Mouse (Mus musculus): ENCODE results near the gene Entpd7. TPM values are rescaled to one million over a fixed set of nuclear protein-coding genes. Genes with fewer than 3 reads are reported as not detected.

Entpd7 gene
- polyA plus RNA-seq, 1 experiment: 6.5 TPM

DNA sequence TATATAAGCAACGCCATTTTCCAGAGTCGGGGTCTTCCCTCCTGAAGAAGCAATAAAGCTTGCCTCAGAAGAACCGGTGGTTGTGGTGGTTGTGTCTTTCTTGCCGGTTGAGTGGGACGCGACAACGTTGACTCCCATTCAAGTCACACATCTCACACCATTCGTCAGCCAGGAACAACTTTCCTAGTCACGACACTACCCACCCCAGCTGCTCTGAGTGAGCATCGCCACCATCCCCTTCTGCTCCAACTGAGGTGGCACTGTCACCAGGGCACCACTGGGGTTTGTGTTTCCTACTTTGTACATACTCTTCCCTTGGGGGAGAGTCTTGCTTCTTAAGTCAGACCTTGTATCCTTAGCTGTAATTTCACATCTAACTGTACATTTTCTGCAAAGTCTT, 48.9 kb downstream of the Entpd7 start:
- no peak for TF ChIP-seq CTCF (conservative IDR thresholded peaks at IDR 0.05; ENCODE audit: insufficient read depth, insufficient read length, low read depth, low read length)
- TF ChIP-seq POLR2A (IDR thresholded peaks at IDR 0.05; ENCODE audit: low read depth, low read length): no peak

DNA sequence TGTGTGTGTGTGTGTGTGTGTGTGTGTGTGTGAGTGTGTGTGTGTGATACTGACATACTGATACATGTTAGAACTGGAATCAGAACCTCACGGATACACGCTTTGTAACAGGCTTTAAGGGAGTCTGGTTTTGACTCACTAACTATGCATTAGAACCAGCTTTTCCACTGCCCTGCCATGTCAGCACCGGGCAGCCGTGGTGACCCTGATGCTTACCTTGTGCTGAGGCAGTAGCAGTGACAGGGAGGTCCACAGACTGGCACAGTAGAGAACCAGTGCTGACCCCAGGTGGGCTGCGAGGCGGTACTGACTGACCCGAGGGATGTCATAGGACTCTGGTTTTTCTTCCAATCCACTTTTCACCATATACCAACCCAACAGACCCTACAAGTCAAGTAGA, 53.9 kb downstream of the Entpd7 start:
- DNase-seq: no peak
- 94% methylated on average over 7 of the region's 7 CpGs for WGBS
- Histone ChIP-seq H3K4me3 (ENCODE audit: insufficient read depth, low read depth, low read length) (no peak overlapping the region), H3K27me3 (replicated peaks; ENCODE audit: control insufficient read depth, insufficient read depth, low read length) (no peaks in the 10 kb centered on the region), H3K36me3 (ENCODE audit: control insufficient read depth, insufficient read depth, low read length) (no peaks in the 10 kb centered on the region; the same call in none of the 2 replicates), H3K27ac (ENCODE audit: insufficient read depth, low read depth, low read length) (no peak overlapping the region), H3K4me1 (ENCODE audit: control insufficient read depth, insufficient read depth, low read length) (no peaks in the 10 kb centered on the region)
- TF ChIP-seq CTCF (conservative IDR thresholded peaks at IDR 0.05; ENCODE audit: insufficient read depth, insufficient read length, low read depth, low read length): no peak
- no peak for TF ChIP-seq POLR2A (IDR thresholded peaks at IDR 0.05; ENCODE audit: low read depth, low read length)

More for the DNA sequence above, 48.9 kb downstream of the Entpd7 start:
- Histone ChIP-seq H3K27ac (ENCODE audit: insufficient read depth, low read depth, low read length) (no peak overlapping the region), H3K4me3 (ENCODE audit: insufficient read depth, low read depth, low read length) (no peak overlapping the region), H3K27me3 (replicated peaks; ENCODE audit: control insufficient read depth, insufficient read depth, low read length) (no peaks in the 10 kb centered on the region), H3K4me1 (ENCODE audit: control insufficient read depth, insufficient read depth, low read length) (no peaks in the 10 kb centered on the region), H3K36me3 (ENCODE audit: control insufficient read depth, insufficient read depth, low read length) (peaks cover 6% of the 10 kb centered on the region)
- no peak for DNase-seq
- 97% methylated on average over 10 of the region's 10 CpGs for WGBS

DNA sequence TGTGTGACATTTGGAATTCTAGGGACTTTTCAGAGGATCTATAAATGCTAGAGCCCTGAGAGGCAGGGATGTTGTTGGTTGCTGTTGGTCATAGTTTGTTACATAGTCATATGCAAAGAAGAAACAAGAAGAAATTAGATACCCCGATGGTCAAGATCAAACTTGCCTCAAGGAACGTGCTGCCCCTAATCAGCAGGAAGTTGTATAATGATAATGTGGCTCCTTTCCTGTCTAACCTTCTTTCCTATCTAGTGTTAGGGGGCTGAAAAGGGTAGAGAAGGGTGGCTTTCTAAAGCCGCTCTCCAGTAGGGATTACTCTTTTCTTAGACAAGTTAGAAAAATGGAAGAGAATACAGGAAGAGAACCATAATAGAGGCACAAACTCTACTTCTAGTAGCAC, 56.3 kb downstream of the Entpd7 start:
- no peak for TF ChIP-seq POLR2A (IDR thresholded peaks at IDR 0.05; ENCODE audit: low read depth, low read length)
- TF ChIP-seq CTCF (conservative IDR thresholded peaks at IDR 0.05; ENCODE audit: insufficient read depth, insufficient read length, low read depth, low read length): no peak
- DNase-seq: no peak
- WGBS: 89% methylated on average over 3 of the region's 3 CpGs
- no peak overlapping the region for H3K4me3 ChIP-seq (ENCODE audit: insufficient read depth, low read depth, low read length)
- H3K27ac ChIP-seq (ENCODE audit: insufficient read depth, low read depth, low read length): no peak overlapping the region
- no peaks in the 10 kb centered on the region for H3K4me1 ChIP-seq (ENCODE audit: control insufficient read depth, insufficient read depth, low read length)
- H3K36me3 ChIP-seq (ENCODE audit: control insufficient read depth, insufficient read depth, low read length): no peaks in the 10 kb centered on the region; the same call in none of the 2 replicates
- no peaks in the 10 kb centered on the region for H3K27me3 ChIP-seq (replicated peaks; ENCODE audit: control insufficient read depth, insufficient read depth, low read length)

DNA sequence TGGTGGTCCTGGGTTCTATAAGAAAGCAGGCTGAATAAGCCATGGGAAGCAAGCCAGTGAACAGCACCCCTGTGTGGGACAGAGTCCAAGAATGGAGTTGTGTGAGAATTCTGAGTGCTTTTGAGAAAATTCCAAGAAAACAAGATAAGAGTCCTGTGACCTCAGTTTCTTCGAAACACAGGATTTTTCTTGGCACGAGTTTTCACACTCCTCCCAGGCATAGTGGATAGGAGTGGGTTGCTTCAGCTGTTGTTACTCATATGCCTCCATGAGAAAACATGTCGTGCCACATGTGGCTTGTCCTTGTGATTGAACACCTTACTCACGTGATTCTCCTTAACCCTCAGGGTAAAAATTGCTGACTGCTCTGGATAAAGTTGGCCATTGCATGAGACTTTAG, 58.4 kb downstream of the Entpd7 start:
- Histone ChIP-seq H3K27ac (ENCODE audit: insufficient read depth, low read depth, low read length) (no peak overlapping the region), H3K36me3 (ENCODE audit: control insufficient read depth, insufficient read depth, low read length) (no peaks in the 10 kb centered on the region; the same call in none of the 2 replicates), H3K4me3 (ENCODE audit: insufficient read depth, low read depth, low read length) (no peak overlapping the region), H3K27me3 (replicated peaks; ENCODE audit: control insufficient read depth, insufficient read depth, low read length) (no peaks in the 10 kb centered on the region), H3K4me1 (ENCODE audit: control insufficient read depth, insufficient read depth, low read length) (no peaks in the 10 kb centered on the region; the same call in 1 of the 2 replicates)
- peak; percentile 59 for DNase-seq
- no peak for TF ChIP-seq CTCF (conservative IDR thresholded peaks at IDR 0.05; ENCODE audit: insufficient read depth, insufficient read length, low read depth, low read length)
- no peak for TF ChIP-seq POLR2A (IDR thresholded peaks at IDR 0.05; ENCODE audit: low read depth, low read length)
- WGBS: 61% methylated on average over 4 of the region's 4 CpGs

DNA sequence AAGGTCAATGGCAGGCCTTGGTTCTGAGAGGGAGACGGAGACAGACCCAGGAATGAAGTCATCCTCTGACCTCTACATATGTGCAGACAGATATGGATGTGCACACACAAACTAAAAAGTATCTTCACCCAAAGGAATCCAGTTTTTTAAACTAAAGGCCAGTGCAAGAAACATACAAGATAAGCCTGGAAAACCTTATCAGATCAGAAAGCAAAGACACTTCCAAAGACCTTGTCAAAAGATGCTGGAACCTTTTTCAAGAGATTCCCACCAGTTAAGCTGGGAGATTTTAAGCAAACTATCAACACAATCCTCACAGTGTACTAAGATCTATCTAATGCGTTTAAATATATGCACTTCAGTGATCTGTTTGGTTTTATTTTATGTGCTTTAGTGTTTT, 60.5 kb downstream of the Entpd7 start:
- no peak overlapping the region for H3K27ac ChIP-seq (ENCODE audit: insufficient read depth, low read depth, low read length)
- 89% methylated on average over 2 of the region's 2 CpGs for WGBS

DNA sequence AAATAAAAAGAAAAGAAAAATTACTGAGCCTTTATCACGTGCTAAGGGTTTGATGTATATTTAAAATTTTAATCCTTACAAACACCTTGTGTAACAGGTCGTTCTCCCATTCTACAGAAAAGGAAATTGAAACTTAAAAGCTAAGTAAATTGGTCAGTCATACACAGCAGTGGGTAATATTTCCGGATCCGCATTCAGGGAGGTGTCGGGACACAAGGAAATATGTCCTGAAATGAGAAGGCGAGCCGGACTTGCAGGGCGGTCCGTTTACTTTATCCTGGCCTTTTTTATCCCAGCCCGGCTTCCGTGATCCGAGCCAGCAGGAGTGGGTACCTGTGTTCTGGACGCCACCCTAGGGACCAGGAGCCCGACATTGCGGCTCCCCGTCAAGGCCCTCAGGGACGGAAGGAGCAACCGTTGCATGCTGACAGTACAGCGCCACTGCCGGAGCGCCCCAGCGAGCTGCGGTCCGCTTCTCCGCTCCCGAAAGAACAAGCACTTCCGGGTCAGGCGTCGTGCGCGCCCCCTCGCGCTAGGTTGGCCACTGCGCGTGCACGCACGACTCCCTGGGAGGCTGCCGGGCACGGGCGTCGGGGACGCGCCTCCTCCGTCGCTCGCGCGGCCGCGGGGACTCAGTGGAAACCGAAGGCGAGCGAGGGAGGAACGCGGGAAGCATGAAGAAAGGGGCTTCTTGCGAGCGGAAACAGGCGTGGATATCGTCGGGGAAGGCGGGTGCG, 63.2 kb downstream of the Entpd7 start, which contains the start of the genes Cutc and Cox15:
Gene Cutc (plus strand): TSS at position 508 of the 737 bp plus-strand sequence.
Gene Cox15 (minus strand): TSS at position 512 of the 737 bp plus-strand sequence.
- H3K4me3 ChIP-seq (ENCODE audit: insufficient read depth, low read depth, low read length): peak within 1 kb of the TSS; percentile 76
- no peaks in the 10 kb centered on the region for H3K27me3 ChIP-seq (replicated peaks; ENCODE audit: control insufficient read depth, insufficient read depth, low read length)
- no peak for TF ChIP-seq POLR2A (IDR thresholded peaks at IDR 0.05; ENCODE audit: low read depth, low read length)
- 0 out of 2 replicates have a peak, but pooled peaks have one; percentile 16 for TF ChIP-seq CTCF (conservative IDR thresholded peaks at IDR 0.05; ENCODE audit: insufficient read depth, insufficient read length, low read depth, low read length)
- peak within 1 kb of the TSS; percentile 94 for H3K27ac ChIP-seq (ENCODE audit: insufficient read depth, low read depth, low read length)
- peak; percentile 98 for DNase-seq
- H3K36me3 ChIP-seq (ENCODE audit: control insufficient read depth, insufficient read depth, low read length): no peaks in the 10 kb centered on the region; the same call in 1 of the 2 replicates
- WGBS: under 1% methylated on average over 62 of the region's 62 CpGs
- no peaks in the 10 kb centered on the region; the same call in 1 of the 2 replicates for H3K4me1 ChIP-seq (ENCODE audit: control insufficient read depth, insufficient read depth, low read length)

More for the DNA sequence above, 60.5 kb downstream of the Entpd7 start:
- Histone ChIP-seq H3K4me1 (ENCODE audit: control insufficient read depth, insufficient read depth, low read length) (no peaks in the 10 kb centered on the region; the same call in 1 of the 2 replicates), H3K27me3 (replicated peaks; ENCODE audit: control insufficient read depth, insufficient read depth, low read length) (no peaks in the 10 kb centered on the region), H3K36me3 (ENCODE audit: control insufficient read depth, insufficient read depth, low read length) (no peaks in the 10 kb centered on the region; the same call in none of the 2 replicates), H3K4me3 (ENCODE audit: insufficient read depth, low read depth, low read length) (no peak overlapping the region)
- TF ChIP-seq CTCF (conservative IDR thresholded peaks at IDR 0.05; ENCODE audit: insufficient read depth, insufficient read length, low read depth, low read length) (no peak), POLR2A (IDR thresholded peaks at IDR 0.05; ENCODE audit: low read depth, low read length) (no peak)
- DNase-seq: no peak

DNA sequence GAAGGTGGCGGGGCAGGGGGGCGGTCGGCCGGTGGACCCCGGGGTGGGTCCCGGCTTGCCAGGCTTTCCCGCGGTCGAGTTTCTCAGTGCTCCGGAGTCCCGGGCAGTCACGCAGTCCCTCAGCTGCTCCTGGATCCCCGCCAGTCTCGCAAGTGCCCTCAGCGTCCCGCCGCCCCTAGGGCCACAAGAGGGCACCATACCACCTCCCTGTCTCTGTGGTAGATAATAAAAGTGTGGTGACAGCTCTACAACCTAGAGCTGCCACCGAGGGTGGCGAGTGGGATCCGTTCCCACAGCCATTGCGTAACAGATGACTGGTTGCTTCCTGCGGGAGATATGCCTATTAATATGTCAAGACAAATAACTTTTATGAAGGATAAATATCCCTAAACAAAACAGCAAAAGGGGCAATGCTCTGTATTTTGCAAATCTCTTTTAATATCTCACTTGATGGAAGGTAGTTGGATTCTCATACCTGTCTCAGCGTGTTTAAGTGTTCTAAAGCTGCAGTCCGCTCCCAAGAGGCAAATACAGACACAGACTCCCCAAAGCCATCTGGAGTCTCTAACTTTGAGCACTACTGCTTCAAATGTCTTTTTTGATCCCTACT, 63.9 kb downstream of the Entpd7 start:
- Histone ChIP-seq H3K27ac (ENCODE audit: insufficient read depth, low read depth, low read length) (peak overlapping the region; percentile 94), H3K27me3 (replicated peaks; ENCODE audit: control insufficient read depth, insufficient read depth, low read length) (no peaks in the 10 kb centered on the region), H3K4me1 (ENCODE audit: control insufficient read depth, insufficient read depth, low read length) (no peaks in the 10 kb centered on the region; the same call in 1 of the 2 replicates), H3K36me3 (ENCODE audit: control insufficient read depth, insufficient read depth, low read length) (no peaks in the 10 kb centered on the region; the same call in 1 of the 2 replicates), H3K4me3 (ENCODE audit: insufficient read depth, low read depth, low read length) (peak overlapping the region; percentile 76)
- peak; percentile 95 for DNase-seq
- WGBS: under 1% methylated on average over 23 of the region's 24 CpGs
- TF ChIP-seq POLR2A (IDR thresholded peaks at IDR 0.05; ENCODE audit: low read depth, low read length): no peak
- TF ChIP-seq CTCF (conservative IDR thresholded peaks at IDR 0.05; ENCODE audit: insufficient read depth, insufficient read length, low read depth, low read length): peak; percentile 85
